23 mouse cellular contexts compared by ENCODE assay signal in the genomic region with DNA sequence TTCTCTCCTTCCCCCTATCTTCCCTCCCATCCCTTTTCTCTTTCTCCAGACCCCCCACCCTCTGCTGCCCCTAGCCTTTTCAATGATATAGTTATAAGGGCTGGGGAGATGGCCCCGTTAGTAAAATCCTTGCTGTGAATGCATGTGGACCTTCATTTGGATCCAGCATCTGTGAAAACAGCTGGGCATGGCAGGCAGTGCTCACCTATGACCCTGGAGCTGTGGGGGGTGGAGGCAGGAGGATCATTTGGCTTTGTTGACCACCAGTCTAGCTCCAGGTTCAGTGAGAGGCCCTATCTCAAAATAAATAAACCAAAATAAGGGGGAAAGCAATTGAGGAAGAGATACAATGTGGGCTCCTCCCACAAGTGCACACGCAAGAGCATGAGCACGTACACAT.
"Had no signal": no experiment of that assay in that cellular context is flagged by ENCODE, and none has a peak within 500 bp of the region (broad histone marks: within the 10 kb centered on the region; RNA-seq: fewer than 3 reads in every experiment).

No protein-coding gene starts in this region.

- H3K4me3 ChIP-seq: lung, embryonic 15.5 days; megakaryocyte, embryonic 14.5 days; midbrain, embryonic 10.5 days; midbrain, embryonic 12.5 days; myocyte; neural tube, embryonic 13.5 days; neural tube, embryonic 15.5 days had no signal

- H3K4me2 ChIP-seq: lung, embryonic 15.5 days; midbrain, embryonic 12.5 days; neural tube, embryonic 13.5 days; neural tube, embryonic 15.5 days had no signal

- H3K36me3 ChIP-seq: lung, embryonic 15.5 days; midbrain, embryonic 10.5 days; midbrain, embryonic 12.5 days; neural tube, embryonic 13.5 days; neural tube, embryonic 15.5 days had no signal

- H3K9me3 ChIP-seq: lung, embryonic 15.5 days; midbrain, embryonic 10.5 days; midbrain, embryonic 12.5 days; neural tube, embryonic 13.5 days; neural tube, embryonic 15.5 days had no signal

- H3K27ac ChIP-seq: lung, embryonic 15.5 days; macrophage; midbrain, embryonic 10.5 days; midbrain, embryonic 12.5 days; neural tube, embryonic 13.5 days; neural tube, embryonic 15.5 days had no signal

- DNase-seq: liver, postnatal 0 days; lung, adult 2 months; lung, postnatal 14 days; lung, postnatal 36 days; midbrain, embryonic 14.5 days; retina, postnatal 1 day; right cerebral cortex, adult 18-20 months; right cerebral cortex, postnatal 25 days; right cerebral cortex, postnatal 4 days; spleen, adult 18-20 months; thymus, adult 2 months; thymus, postnatal 25 days; thymus, postnatal 4 days had no signal

- H3K27me3 ChIP-seq: lung, embryonic 15.5 days; megakaryocyte, embryonic 14.5 days; midbrain, embryonic 12.5 days; neural tube, embryonic 13.5 days; neural tube, embryonic 15.5 days had no signal

- H3K9ac ChIP-seq: liver, postnatal 0 days; lung, embryonic 15.5 days; midbrain, embryonic 12.5 days; neural tube, embryonic 13.5 days; neural tube, embryonic 15.5 days had no signal

- ATAC-seq: liver, postnatal 0 days; lung, postnatal 0 days; midbrain, embryonic 16.5 days had no signal

- H3K4me1 ChIP-seq: megakaryocyte, embryonic 14.5 days; midbrain, embryonic 12.5 days had no signal
